In genomic region chr12:108600864-108601263, GRCm38 (mm10) we compare ENCODE assay signal across 12 mouse cellular contexts. TPM values are rescaled to one million over a fixed set of nuclear protein-coding genes. Genes with fewer than 3 reads are reported as not detected.
DNase-seq lines count a peak whose midpoint lies in the region; ATAC-seq and TF ChIP-seq lines count a peak whose summit lies in the region.
"Had no signal": no experiment of that assay in that cellular context is flagged by ENCODE, and none has a peak within 500 bp of the region (broad histone marks: within the 10 kb centered on the region; RNA-seq: fewer than 3 reads in every experiment).

No protein-coding gene starts in this region.

- WGBS in heart, postnatal 0 days = 76% methylated on average over 4 of the region's 4 CpGs
- 53% methylated on average over 4 of the region's 4 CpGs for WGBS in embryonic facial prominence, embryonic 15.5 days

- peaks cover 27% of the 10 kb centered on the region for H3K4me1 ChIP-seq in heart, postnatal 0 days (ENCODE audit: control insufficient read depth, insufficient read depth)
- peaks cover 32% of the 10 kb centered on the region for H3K4me1 ChIP-seq in embryonic facial prominence, embryonic 15.5 days

- H3K27ac ChIP-seq in heart, postnatal 0 days (ENCODE audit: low read depth) = 0 out of 2 replicates have a peak overlapping the region, but pooled peaks have one; percentile 16
- peak overlapping the region; percentile 60 for H3K27ac ChIP-seq in embryonic facial prominence, embryonic 15.5 days (replicated peaks)
- H3K27ac ChIP-seq: gastrocnemius, adult 2 months; hindbrain, embryonic 10.5 days had no signal

- H3K27me3 ChIP-seq in heart, postnatal 0 days (ENCODE audit: control insufficient read depth, insufficient read depth, low read length) = no peaks in the 10 kb centered on the region
- H3K27me3 ChIP-seq in embryonic facial prominence, embryonic 15.5 days = no peaks in the 10 kb centered on the region

- no peak for TF ChIP-seq EP300 in heart, postnatal 0 days (IDR thresholded peaks at IDR 0.05; ENCODE audit: low read depth)

- no peak overlapping the region for H3K4me2 ChIP-seq in heart, postnatal 0 days (ENCODE audit: low read depth, low read length)
- no peak overlapping the region for H3K4me2 ChIP-seq in embryonic facial prominence, embryonic 15.5 days (replicated peaks)

- H3K9me3 ChIP-seq in heart, postnatal 0 days (replicated peaks; ENCODE audit: control insufficient read depth, low read length) = no peaks in the 10 kb centered on the region
- H3K9me3 ChIP-seq in embryonic facial prominence, embryonic 15.5 days (replicated peaks) = no peaks in the 10 kb centered on the region
- H3K9me3 ChIP-seq: hindbrain, embryonic 10.5 days had no signal

- no peak for TF ChIP-seq CTCF in heart, postnatal 0 days (IDR thresholded peaks at IDR 0.05; ENCODE audit: low read depth)

- H3K4me3 ChIP-seq in heart, postnatal 0 days (ENCODE audit: low read depth, low read length) = no peak overlapping the region
- no peak overlapping the region for H3K4me3 ChIP-seq in embryonic facial prominence, embryonic 15.5 days (replicated peaks)
- H3K4me3 ChIP-seq: gastrocnemius, adult 2 months; hindbrain, embryonic 10.5 days had no signal

- ATAC-seq in heart, postnatal 0 days (ENCODE audit: insufficient read depth, low read depth) = no peak
- no peak for ATAC-seq in embryonic facial prominence, embryonic 15.5 days (ENCODE audit: insufficient number of reproducible peaks, low FRiP score, low TSS enrichment, low read depth)

- H3K9ac ChIP-seq in heart, postnatal 0 days (replicated peaks; ENCODE audit: low read depth, low read length) = no peak overlapping the region
- H3K9ac ChIP-seq in embryonic facial prominence, embryonic 15.5 days = no peak overlapping the region

- no peak for DNase-seq in heart, postnatal 0 days (ENCODE audit: low spot score)
- no peak for DNase-seq in heart, postnatal 14 days
- peak; percentile 55 for DNase-seq in T-cell, adult 2 months (ENCODE audit: low spot score)
- DNase-seq in naive thymus-derived CD4-positive, alpha-beta T cell, adult 2 months (ENCODE audit: low read depth) = peak; percentile 66
- DNase-seq in ovary, postnatal 10 days (ENCODE audit: low spot score) = no peak
- DNase-seq in kidney, adult 11 months = no peak
- DNase-seq: adrenal gland, postnatal 25 days; cerebellum, postnatal 36 days; gastrocnemius, adult 2 months; kidney, adult 18-20 months had no signal

- no peaks in the 10 kb centered on the region for H3K36me3 ChIP-seq in heart, postnatal 0 days (replicated peaks; ENCODE audit: control insufficient read depth, insufficient read depth, low read length)
- no peaks in the 10 kb centered on the region for H3K36me3 ChIP-seq in embryonic facial prominence, embryonic 15.5 days

- intact Hi-C loops in heart, postnatal 14 days (cut with DNase I) = no loop called here

RNA-seq across cellular contexts. Expression of gene Evl, which starts 46.3 kb away (rescaled TPM):
- 39.5 and 54.2 TPM in 2 replicates for total RNA-seq in heart, postnatal 0 days (2014; rRNA removed; ENCODE audit: low replicate concordance)
- 22.4 and 26.6 TPM in 2 replicates for polyA plus RNA-seq in heart, postnatal 0 days (2015; fragmentation: Nextera tagmentation; extraction: Ambion mirVana)
- 10 to 100 TPM; 76.2 to 76.8 TPM for total RNA-seq in heart, postnatal 14 days (2021)
- polyA plus RNA-seq in embryonic facial prominence, embryonic 15.5 days (2015; fragmentation: Nextera tagmentation; extraction: Ambion mirVana) = 59.9 and 63.4 TPM in 2 replicates

Comparison
In these comparisons a context has a peak if more than half of its experiments do, and no peak if none do; other contexts are left out.
1. DNase-seq: peak in T-cell, adult 2 months (single experiment) and naive thymus-derived CD4-positive, alpha-beta T cell, adult 2 months (single experiment); none in heart, postnatal 0 days (single experiment), heart, postnatal 14 days (0 of 2), ovary, postnatal 10 days (single experiment) and kidney, adult 11 months (single experiment).